Mouse (Mus musculus): Measurements from ENCODE around the gene Cox5b.

GRCm38 (mm10) chr1:36691271-36692155 is at the start of gene Cox5b:
- TF ChIP-seq EP300 (optimal IDR thresholded peaks at IDR 0.05) (no peak), CTCF (IDR thresholded peaks at IDR 0.05; ENCODE audit: low read depth) (peak; percentile 1; the same call in 1 of the 2 replicates)
